Mouse (Mus musculus) heart, embryonic 11.5 days (tissue): ENCODE measurements at regions not wholly inside any gene's neighbourhood (a gene's known extent, or its start where the extent isn't known, plus 50 kb on each side); places are given as distances from the start of the nearest gene placed in this dataset.

Experiments
- ATAC-seq: fragments of 200-750 bp; cut with Nextera tagmentation; replicated peaks from 2 replicates; pipeline ENCODE4 v1.8.0; 2017; ENCODE audit warnings: moderate library complexity; ENCODE audit not compliant: insufficient number of reproducible peaks, low FRiP score, low TSS enrichment
- H3K27ac ChIP-seq: fragments of 300-500 bp; sonication (generic); 2 replicates; pipeline ENCODE4 v1.5.1; 2014; ENCODE audit warnings: mild to moderate bottlenecking, low read depth, low read length
- H3K27me3 ChIP-seq: fragments of 300-500 bp; sonication (generic); 2 replicates; pipeline ENCODE4 v1.6.1; 2014; ENCODE audit warnings: mild to moderate bottlenecking, low read length, mixed read lengths; ENCODE audit not compliant: control insufficient read depth, insufficient read depth
- H3K36me3 ChIP-seq: fragments of 300-500 bp; sonication (generic); 2 replicates; pipeline ENCODE4 v1.6.1; 2014; ENCODE audit warnings: mild to moderate bottlenecking, low read length, moderate library complexity, mixed read lengths; ENCODE audit not compliant: control insufficient read depth, insufficient read depth
- H3K4me1 ChIP-seq: fragments of 300-500 bp; sonication (generic); 2 replicates; pipeline ENCODE4 v1.6.1; 2014; ENCODE audit warnings: low read length; ENCODE audit not compliant: control insufficient read depth, insufficient read depth
- H3K4me2 ChIP-seq: fragments of 300-500 bp; sonication (generic); 2 replicates; pipeline ENCODE4 v1.6.1; 2014; ENCODE audit warnings: mild to moderate bottlenecking, moderate library complexity
- H3K4me3 ChIP-seq: fragments of 300-500 bp; sonication (generic); 2 replicates; pipeline ENCODE4 v1.5.1; 2014; ENCODE audit warnings: low read depth, low read length
- H3K9ac ChIP-seq: fragments of 300-500 bp; sonication (generic); 2 replicates; pipeline ENCODE4 v1.6.1; 2014; ENCODE audit warnings: mild to moderate bottlenecking, low read depth, low read length, moderate library complexity
- H3K9me3 ChIP-seq: fragments of 300-500 bp; sonication (generic); replicated peaks from 2 replicates; pipeline ENCODE4 v1.6.1; 2016; ENCODE audit warnings: low read length; ENCODE audit not compliant: control insufficient read depth
- WGBS: fragments of 180-500 bp; shearing (Covaris S2); extraction: QIAGEN DNeasy Blood & Tissue Kit; methylation state at CpG from one replicate; pipeline ENCODE4 v1.1.7; 2014; ENCODE audit not compliant: insufficient replicate concordance; 5-methylcytosine and 5-hydroxymethylcytosine counted together

DNA sequence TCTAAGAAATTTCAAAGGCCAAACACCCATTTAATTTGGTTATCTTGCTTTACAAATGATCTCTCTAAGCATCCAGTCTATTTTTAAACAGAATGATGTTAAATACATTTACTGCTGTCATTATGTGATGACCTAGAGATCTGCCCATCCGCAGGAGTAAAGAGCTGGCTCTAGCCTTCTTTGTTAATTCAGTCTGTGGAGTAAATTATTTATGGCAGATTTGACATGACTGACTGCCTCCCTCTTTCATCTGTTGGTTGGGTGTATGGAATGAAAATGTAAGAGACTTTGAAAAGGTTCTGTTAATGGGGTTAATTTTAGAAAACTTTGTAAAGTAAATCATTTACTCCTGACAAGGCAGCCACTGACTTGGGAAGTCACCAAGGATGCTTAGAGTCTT is 123.3 kb downstream of the Tex29 start:
- Histone ChIP-seq H3K27ac (no peak overlapping the region), H3K4me2 (no peak overlapping the region), H3K9me3 (no peaks in the 10 kb centered on the region), H3K27me3 (no peaks in the 10 kb centered on the region; the same call in 1 of the 2 replicates), H3K9ac (no peak overlapping the region), H3K4me3 (no peak overlapping the region), H3K36me3 (no peaks in the 10 kb centered on the region), H3K4me1 (no peaks in the 10 kb centered on the region)
- ATAC-seq, result no peak
- 73% methylated on average over 1 of the region's 1 CpGs for WGBS

DNA sequence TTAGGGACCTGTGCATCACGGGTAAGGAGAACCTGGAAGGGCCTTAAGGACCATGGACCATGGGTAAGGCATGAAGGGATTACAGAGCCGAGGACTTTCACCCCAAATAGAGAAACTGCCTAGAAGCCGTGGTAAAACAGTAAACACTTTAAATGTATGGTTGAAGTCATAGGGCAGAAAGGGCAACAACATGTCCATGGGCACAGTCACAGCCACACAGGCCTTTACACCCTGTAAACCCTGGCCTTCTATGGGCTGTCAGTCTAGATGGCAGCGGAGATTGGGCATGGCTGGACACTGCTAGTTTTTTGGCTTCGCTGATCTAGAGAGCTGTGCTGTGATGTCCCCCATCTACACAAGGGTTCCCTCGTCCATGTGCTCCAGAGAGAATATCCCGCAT is 127.4 kb downstream of the Tex29 start:
- H3K9ac ChIP-seq, result no peak overlapping the region
- H3K4me1 ChIP-seq, result no peaks in the 10 kb centered on the region
- H3K4me2 ChIP-seq, result no peak overlapping the region
- no peaks in the 10 kb centered on the region for H3K9me3 ChIP-seq
- 87% methylated on average over 7 of the region's 7 CpGs for WGBS
- H3K36me3 ChIP-seq, result no peaks in the 10 kb centered on the region
- no peak overlapping the region for H3K4me3 ChIP-seq
- H3K27ac ChIP-seq, result no peak overlapping the region
- peaks cover 3% of the 10 kb centered on the region; the same call in 1 of the 2 replicates for H3K27me3 ChIP-seq
- ATAC-seq, result no peak

DNA sequence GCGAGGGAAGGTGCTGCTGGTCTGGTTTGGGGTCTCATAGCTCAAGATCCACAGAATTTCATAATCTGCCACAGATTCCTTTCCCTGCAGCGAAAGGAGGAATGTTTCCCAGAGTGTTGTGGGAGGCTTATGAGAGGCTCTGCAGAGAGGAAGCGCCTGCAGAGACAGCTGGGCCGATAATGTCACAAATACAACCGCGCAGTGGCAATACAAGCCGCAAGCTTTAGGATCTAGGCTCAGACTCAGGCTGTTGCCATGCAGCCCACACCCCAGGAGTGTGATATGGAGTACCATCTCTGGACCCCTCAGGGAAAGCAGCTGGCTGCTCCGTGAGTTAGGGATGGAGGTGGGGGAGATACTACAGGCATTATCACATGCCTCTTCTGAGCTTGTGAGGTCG is 130.2 kb downstream of the Tex29 start:
- Histone ChIP-seq H3K27ac (no peak overlapping the region), H3K9me3 (no peaks in the 10 kb centered on the region), H3K4me2 (no peak overlapping the region), H3K4me1 (no peaks in the 10 kb centered on the region), H3K9ac (no peak overlapping the region), H3K4me3 (no peak overlapping the region), H3K36me3 (no peaks in the 10 kb centered on the region), H3K27me3 (0 out of 2 replicates have a peak, but pooled peaks cover 3% of the 10 kb centered on the region)
- WGBS, result 78% methylated on average over 9 of the region's 9 CpGs
- ATAC-seq, result no peak

DNA sequence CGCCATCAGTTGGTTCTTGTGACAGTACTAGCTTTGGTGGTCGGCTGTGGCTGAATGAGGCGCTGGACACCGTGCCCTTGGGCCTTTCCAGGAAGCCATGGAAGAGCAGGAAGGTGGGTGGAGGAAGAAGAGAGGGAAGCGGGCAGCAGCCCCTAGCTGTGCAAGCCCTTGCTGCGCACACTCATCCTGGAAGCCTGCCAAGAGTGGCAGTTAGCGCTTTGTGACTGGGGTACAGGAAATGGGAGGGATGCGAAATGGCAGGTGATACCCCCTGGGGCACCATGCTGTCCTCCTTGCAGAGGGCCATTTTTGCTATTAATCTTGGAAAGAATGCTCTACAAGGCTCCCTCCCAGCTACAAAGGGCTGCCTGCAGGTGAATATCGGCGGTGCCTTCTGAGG is 133.2 kb downstream of the Tex29 start:
- Histone ChIP-seq H3K9me3 (no peaks in the 10 kb centered on the region), H3K27ac (no peak overlapping the region), H3K4me1 (no peaks in the 10 kb centered on the region), H3K4me2 (no peak overlapping the region), H3K4me3 (no peak overlapping the region), H3K9ac (no peak overlapping the region), H3K27me3 (0 out of 2 replicates have a peak, but pooled peaks cover 3% of the 10 kb centered on the region), H3K36me3 (no peaks in the 10 kb centered on the region)
- no peak for ATAC-seq
- 69% methylated on average over 10 of the region's 10 CpGs for WGBS

DNA sequence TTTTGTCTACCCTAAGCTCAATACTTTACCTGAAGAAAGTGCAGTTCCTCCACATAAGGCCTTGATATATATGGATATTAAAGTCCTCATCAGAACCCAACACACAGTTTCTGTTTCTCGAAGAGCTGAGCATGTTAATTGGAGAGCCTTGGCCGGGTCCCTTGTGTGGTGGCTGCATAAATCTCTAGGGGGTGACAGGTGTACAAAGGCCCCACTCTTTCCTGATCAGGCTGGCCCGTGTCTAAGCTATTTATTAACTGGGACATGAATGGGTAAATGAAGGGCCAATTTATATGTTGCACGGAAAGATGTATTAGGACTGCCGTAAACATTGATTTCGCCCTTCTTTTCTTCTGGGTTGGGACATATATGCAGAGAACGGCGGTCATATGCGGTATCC is 136.8 kb downstream of the Tex29 start:
- H3K27me3 ChIP-seq, result no peaks in the 10 kb centered on the region
- H3K36me3 ChIP-seq, result no peaks in the 10 kb centered on the region
- H3K27ac ChIP-seq, result no peak overlapping the region
- H3K4me2 ChIP-seq, result no peak overlapping the region
- no peak overlapping the region for H3K9ac ChIP-seq
- WGBS, result 85% methylated on average over 9 of the region's 9 CpGs
- no peak for ATAC-seq
- no peaks in the 10 kb centered on the region for H3K4me1 ChIP-seq
- no peak overlapping the region for H3K4me3 ChIP-seq
- no peaks in the 10 kb centered on the region for H3K9me3 ChIP-seq

DNA sequence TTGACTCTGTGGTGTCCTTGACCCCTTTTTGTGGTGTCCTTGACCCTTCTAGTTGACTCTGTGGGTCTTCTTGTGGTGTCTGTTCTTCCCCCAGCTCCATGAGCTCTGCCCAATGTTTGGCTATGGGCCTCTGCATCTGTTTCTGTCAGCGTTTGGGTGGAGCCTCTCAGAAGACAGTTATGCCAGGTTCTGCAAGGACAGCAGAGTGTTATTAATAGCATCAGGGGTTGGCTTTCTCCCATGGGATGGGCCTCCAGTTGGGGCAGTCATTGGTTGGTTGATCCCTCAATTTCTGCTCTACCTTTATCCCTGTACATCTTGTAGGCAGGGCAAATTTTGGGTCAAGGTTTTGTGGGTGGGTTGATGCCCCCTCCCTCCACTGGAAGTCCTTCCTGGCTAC is 138.8 kb downstream of the Tex29 start:
- Histone ChIP-seq H3K27me3 (no peaks in the 10 kb centered on the region), H3K4me2 (no peak overlapping the region), H3K4me3 (no peak overlapping the region), H3K4me1 (no peaks in the 10 kb centered on the region), H3K27ac (no peak overlapping the region), H3K36me3 (no peaks in the 10 kb centered on the region), H3K9me3 (no peaks in the 10 kb centered on the region), H3K9ac (no peak overlapping the region)
- ATAC-seq, result no peak
- 68% methylated on average over 1 of the region's 1 CpGs for WGBS

DNA sequence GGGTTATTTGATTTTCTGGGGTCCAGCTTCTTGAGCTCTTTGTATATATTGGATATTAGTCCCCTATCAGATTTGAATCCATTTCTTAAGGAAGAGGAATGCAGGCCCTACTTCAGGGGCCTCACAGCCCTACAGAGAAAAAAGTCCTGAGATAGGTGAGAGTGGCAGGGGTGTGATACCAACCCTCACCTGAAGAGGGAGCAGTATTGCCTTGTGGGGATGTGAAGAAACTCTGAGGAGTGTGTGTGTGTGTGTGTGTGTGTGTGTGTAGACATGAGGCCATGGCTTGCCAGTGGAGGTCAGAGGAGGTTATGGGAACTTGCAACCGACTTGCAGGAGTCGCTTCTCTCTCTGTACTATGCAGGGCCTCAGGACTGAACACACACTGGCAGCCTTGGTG is 141.2 kb downstream of the Tex29 start:
- H3K27ac ChIP-seq, result no peak overlapping the region
- WGBS, result 85% methylated on average over 2 of the region's 2 CpGs

DNA sequence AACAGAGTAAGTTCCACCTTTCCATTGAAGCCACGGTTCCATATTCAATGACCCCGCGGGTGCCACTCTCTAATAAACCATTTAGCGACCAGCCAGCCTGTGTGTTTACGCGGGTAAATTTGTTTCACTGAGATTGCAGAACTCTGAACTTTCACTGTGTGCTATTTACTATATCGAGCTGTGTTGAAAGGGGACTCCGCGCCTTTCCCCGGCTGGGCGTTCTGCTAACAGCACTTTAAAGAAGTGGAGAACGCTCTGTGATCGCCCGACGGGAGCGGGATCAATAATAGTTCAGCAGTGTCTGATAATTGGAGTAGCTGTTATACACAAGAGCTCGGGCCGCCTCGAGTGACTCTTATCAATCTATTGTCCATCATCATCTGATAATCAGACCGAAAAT is 149.8 kb downstream of the Tex29 start:
- no peaks in the 10 kb centered on the region for H3K4me1 ChIP-seq
- WGBS, result 80% methylated on average over 20 of the region's 20 CpGs
- ATAC-seq, result no peak
- H3K4me2 ChIP-seq, result no peak overlapping the region
- no peaks in the 10 kb centered on the region for H3K36me3 ChIP-seq
- H3K9ac ChIP-seq, result no peak overlapping the region
- H3K9me3 ChIP-seq, result no peaks in the 10 kb centered on the region
- H3K27ac ChIP-seq, result no peak overlapping the region
- H3K27me3 ChIP-seq, result peaks cover 5% of the 10 kb centered on the region
- H3K4me3 ChIP-seq, result no peak overlapping the region

More for the DNA sequence above, 141.2 kb downstream of the Tex29 start:
- Histone ChIP-seq H3K27me3 (no peaks in the 10 kb centered on the region), H3K36me3 (no peaks in the 10 kb centered on the region), H3K4me3 (no peak overlapping the region), H3K4me1 (no peaks in the 10 kb centered on the region), H3K9me3 (no peaks in the 10 kb centered on the region), H3K9ac (no peak overlapping the region), H3K4me2 (no peak overlapping the region)
- no peak for ATAC-seq

DNA sequence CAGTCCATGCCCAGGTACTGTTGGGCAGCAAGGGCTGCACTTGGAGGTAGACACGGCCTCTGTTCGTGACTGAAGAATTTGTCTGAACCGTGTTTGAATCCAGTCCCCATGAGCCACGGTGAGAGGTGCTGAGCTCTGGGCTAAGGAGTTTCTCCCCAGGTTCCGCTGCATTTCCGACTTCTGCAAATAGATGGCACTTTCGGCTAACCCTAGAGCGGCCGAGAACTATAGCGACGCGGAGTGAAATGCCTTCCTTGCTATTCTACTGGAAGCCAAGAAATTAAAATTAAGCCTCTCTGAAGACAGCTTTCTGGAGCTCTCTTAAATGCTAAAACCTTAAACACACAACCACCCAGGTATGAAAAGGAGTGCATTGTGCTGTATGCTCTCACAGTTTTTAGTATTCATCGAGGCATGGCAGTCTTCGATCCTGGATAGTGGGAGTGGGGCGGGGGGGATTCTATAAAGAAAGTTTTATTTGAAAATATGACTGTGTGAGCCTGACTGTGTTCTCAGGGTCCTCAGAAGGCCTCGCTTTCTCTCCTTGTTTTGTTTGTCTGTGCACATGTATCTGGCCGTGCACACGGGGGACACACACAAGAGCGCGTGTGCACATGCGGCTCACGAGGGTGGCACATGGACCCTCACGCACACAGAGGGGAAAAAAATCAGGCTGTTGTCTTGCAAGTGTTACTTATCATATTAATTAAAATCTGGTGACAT is 159.6 kb downstream of the Tex29 start:
- Histone ChIP-seq H3K27me3 (peaks cover 35% of the 10 kb centered on the region), H3K36me3 (no peaks in the 10 kb centered on the region), H3K9me3 (no peaks in the 10 kb centered on the region), H3K27ac (no peak overlapping the region), H3K4me2 (no peak overlapping the region), H3K4me3 (no peak overlapping the region), H3K4me1 (no peaks in the 10 kb centered on the region), H3K9ac (no peak overlapping the region)
- ATAC-seq, result no peak; the same call in 1 of the 2 replicates
- 34% methylated on average over 23 of the region's 23 CpGs for WGBS
